Mouse (Mus musculus): ENCODE measurements around the gene Amigo1. TPM values are rescaled to one million over a fixed set of nuclear protein-coding genes. Genes with fewer than 3 reads are reported as not detected.

The Amigo1 gene
- polyA plus RNA-seq, 1 experiment from 2014 or later: 2.5 TPM

- Histone ChIP-seq H3K4me1 (ENCODE audit: control insufficient read depth, insufficient read depth, low read length) (peaks cover 6% of the 10 kb centered on the region; the same call in 1 of the 2 replicates), H3K4me3 (ENCODE audit: low read length) (no peak overlapping the region), H3K9me3 (replicated peaks; ENCODE audit: control insufficient read depth, low read length) (no peaks in the 10 kb centered on the region), H3K36me3 (ENCODE audit: control insufficient read depth, insufficient read depth) (no peaks in the 10 kb centered on the region), H3K9ac (ENCODE audit: low read length) (no peak overlapping the region), H3K4me2 (ENCODE audit: low read depth, low read length) (no peak overlapping the region), H3K27ac (ENCODE audit: low read length) (no peak overlapping the region), H3K27me3 (ENCODE audit: control insufficient read depth, insufficient read depth, low read length) (no peaks in the 10 kb centered on the region)
- 62% methylated on average over 7 of the region's 7 CpGs for WGBS
- no peak for ATAC-seq (replicated peaks; ENCODE audit: extremely low read depth, insufficient read depth, low FRiP score)
Measured at GRCm38 (mm10) chr3:108178756-108179715, 7.1 kb upstream of the Amigo1 start.

- H3K4me3 ChIP-seq (ENCODE audit: low read length): no peak overlapping the region
- H3K4me2 ChIP-seq (ENCODE audit: low read depth, low read length): no peak overlapping the region
- no peaks in the 10 kb centered on the region; the same call in 1 of the 2 replicates for H3K27me3 ChIP-seq (ENCODE audit: control insufficient read depth, insufficient read depth, low read length)
- H3K9ac ChIP-seq (ENCODE audit: low read length): no peak overlapping the region
- no peaks in the 10 kb centered on the region; the same call in 1 of the 2 replicates for H3K4me1 ChIP-seq (ENCODE audit: control insufficient read depth, insufficient read depth, low read length)
- ATAC-seq (replicated peaks; ENCODE audit: extremely low read depth, insufficient read depth, low FRiP score): no peak
- 40% methylated on average over 2 of the region's 2 CpGs for WGBS
- no peak overlapping the region for H3K27ac ChIP-seq (ENCODE audit: low read length)
- H3K36me3 ChIP-seq (ENCODE audit: control insufficient read depth, insufficient read depth): no peaks in the 10 kb centered on the region
- H3K9me3 ChIP-seq (replicated peaks; ENCODE audit: control insufficient read depth, low read length): no peaks in the 10 kb centered on the region
Measured at GRCm38 (mm10) chr3:108180514-108180913, 5.6 kb upstream of the Amigo1 start.

- WGBS: 65% methylated on average over 3 of the region's 3 CpGs
- Histone ChIP-seq H3K27me3 (ENCODE audit: control insufficient read depth, insufficient read depth, low read length) (no peaks in the 10 kb centered on the region; the same call in 1 of the 2 replicates), H3K4me1 (ENCODE audit: control insufficient read depth, insufficient read depth, low read length) (0 out of 2 replicates have a peak, but pooled peaks cover 5% of the 10 kb centered on the region)
Measured at GRCm38 (mm10) chr3:108184742-108185141, 1.4 kb upstream of the Amigo1 start.

GRCm38 (mm10) chr3:108185460-108186097, 556 bp upstream of the Amigo1 start:
- Histone ChIP-seq H3K27me3 (ENCODE audit: control insufficient read depth, insufficient read depth, low read length) (no peaks in the 10 kb centered on the region; the same call in 1 of the 2 replicates), H3K4me2 (ENCODE audit: low read depth, low read length) (peak overlapping the region; percentile 83), H3K4me1 (ENCODE audit: control insufficient read depth, insufficient read depth, low read length) (0 out of 2 replicates have a peak, but pooled peaks cover 6% of the 10 kb centered on the region), H3K9me3 (replicated peaks; ENCODE audit: control insufficient read depth, low read length) (no peaks in the 10 kb centered on the region), H3K36me3 (ENCODE audit: control insufficient read depth, insufficient read depth) (no peaks in the 10 kb centered on the region), H3K4me3 (ENCODE audit: low read length) (peak overlapping the region; percentile 62), H3K27ac (ENCODE audit: low read length) (no peak overlapping the region), H3K9ac (ENCODE audit: low read length) (peak overlapping the region; percentile 73)
- ATAC-seq (replicated peaks; ENCODE audit: extremely low read depth, insufficient read depth, low FRiP score): no peak
- WGBS: 4% methylated on average over 16 of the region's 16 CpGs

More at GRCm38 (mm10) chr3:108184742-108185141, 1.4 kb upstream of the Amigo1 start:
- Histone ChIP-seq H3K4me2 (ENCODE audit: low read depth, low read length) (no peak overlapping the region), H3K36me3 (ENCODE audit: control insufficient read depth, insufficient read depth) (no peaks in the 10 kb centered on the region), H3K9me3 (replicated peaks; ENCODE audit: control insufficient read depth, low read length) (no peaks in the 10 kb centered on the region), H3K4me3 (ENCODE audit: low read length) (no peak overlapping the region), H3K9ac (ENCODE audit: low read length) (no peak overlapping the region), H3K27ac (ENCODE audit: low read length) (no peak overlapping the region)
- no peak for ATAC-seq (replicated peaks; ENCODE audit: extremely low read depth, insufficient read depth, low FRiP score)

GRCm38 (mm10) chr3:108187111-108187795, 1.1 kb downstream of the Amigo1 start:
- H3K36me3 ChIP-seq (ENCODE audit: control insufficient read depth, insufficient read depth): no peaks in the 10 kb centered on the region
- no peak for ATAC-seq (replicated peaks; ENCODE audit: extremely low read depth, insufficient read depth, low FRiP score)
- H3K27ac ChIP-seq (ENCODE audit: low read length): no peak overlapping the region
- WGBS: 72% methylated on average over 20 of the region's 20 CpGs
- H3K9ac ChIP-seq (ENCODE audit: low read length): no peak overlapping the region
- no peaks in the 10 kb centered on the region for H3K9me3 ChIP-seq (replicated peaks; ENCODE audit: control insufficient read depth, low read length)
- H3K4me2 ChIP-seq (ENCODE audit: low read depth, low read length): peak overlapping the region; percentile 83
- H3K4me3 ChIP-seq (ENCODE audit: low read length): peak overlapping the region; percentile 62
- H3K4me1 ChIP-seq (ENCODE audit: control insufficient read depth, insufficient read depth, low read length): 0 out of 2 replicates have a peak, but pooled peaks cover 6% of the 10 kb centered on the region
- no peaks in the 10 kb centered on the region; the same call in 1 of the 2 replicates for H3K27me3 ChIP-seq (ENCODE audit: control insufficient read depth, insufficient read depth, low read length)

GRCm38 (mm10) chr3:108188716-108189490, 2.8 kb downstream of the Amigo1 start:
- H3K9ac ChIP-seq (ENCODE audit: low read length): no peak overlapping the region

GRCm38 (mm10) chr3:108189897-108190296, 3.8 kb downstream of the Amigo1 start:
- Histone ChIP-seq H3K9ac (ENCODE audit: low read length) (no peak overlapping the region), H3K27me3 (ENCODE audit: control insufficient read depth, insufficient read depth, low read length) (no peaks in the 10 kb centered on the region; the same call in 1 of the 2 replicates), H3K9me3 (replicated peaks; ENCODE audit: control insufficient read depth, low read length) (no peaks in the 10 kb centered on the region), H3K4me1 (ENCODE audit: control insufficient read depth, insufficient read depth, low read length) (peaks cover 9% of the 10 kb centered on the region; the same call in 1 of the 2 replicates), H3K36me3 (ENCODE audit: control insufficient read depth, insufficient read depth) (no peaks in the 10 kb centered on the region), H3K27ac (ENCODE audit: low read length) (no peak overlapping the region), H3K4me3 (ENCODE audit: low read length) (no peak overlapping the region), H3K4me2 (ENCODE audit: low read depth, low read length) (no peak overlapping the region)
- 45% methylated on average over 5 of the region's 5 CpGs for WGBS
- no peak for ATAC-seq (replicated peaks; ENCODE audit: extremely low read depth, insufficient read depth, low FRiP score)

More at GRCm38 (mm10) chr3:108188716-108189490, 2.8 kb downstream of the Amigo1 start:
- peaks cover 8% of the 10 kb centered on the region; the same call in 1 of the 2 replicates for H3K4me1 ChIP-seq (ENCODE audit: control insufficient read depth, insufficient read depth, low read length)
- 72% methylated on average over 9 of the region's 9 CpGs for WGBS
- H3K4me3 ChIP-seq (ENCODE audit: low read length): no peak overlapping the region
- no peak for ATAC-seq (replicated peaks; ENCODE audit: extremely low read depth, insufficient read depth, low FRiP score)
- H3K36me3 ChIP-seq (ENCODE audit: control insufficient read depth, insufficient read depth): no peaks in the 10 kb centered on the region
- H3K4me2 ChIP-seq (ENCODE audit: low read depth, low read length): no peak overlapping the region
- H3K27me3 ChIP-seq (ENCODE audit: control insufficient read depth, insufficient read depth, low read length): no peaks in the 10 kb centered on the region; the same call in 1 of the 2 replicates
- no peaks in the 10 kb centered on the region for H3K9me3 ChIP-seq (replicated peaks; ENCODE audit: control insufficient read depth, low read length)
- no peak overlapping the region for H3K27ac ChIP-seq (ENCODE audit: low read length)

- Histone ChIP-seq H3K4me1 (ENCODE audit: control insufficient read depth, insufficient read depth, low read length) (peaks cover 24% of the 10 kb centered on the region), H3K27me3 (ENCODE audit: control insufficient read depth, insufficient read depth, low read length) (no peaks in the 10 kb centered on the region), H3K27ac (ENCODE audit: low read length) (no peak overlapping the region), H3K36me3 (ENCODE audit: control insufficient read depth, insufficient read depth) (no peaks in the 10 kb centered on the region), H3K4me2 (ENCODE audit: low read depth, low read length) (no peak overlapping the region), H3K4me3 (ENCODE audit: low read length) (no peak overlapping the region), H3K9me3 (replicated peaks; ENCODE audit: control insufficient read depth, low read length) (no peaks in the 10 kb centered on the region), H3K9ac (ENCODE audit: low read length) (no peak overlapping the region)
- 60% methylated on average over 4 of the region's 4 CpGs for WGBS
- ATAC-seq (replicated peaks; ENCODE audit: extremely low read depth, insufficient read depth, low FRiP score): no peak
Measured at GRCm38 (mm10) chr3:108193686-108194085, 7.6 kb downstream of the Amigo1 start.
